Mouse (Mus musculus) embryonic facial prominence, embryonic 15.5 days (tissue): ENCODE measurements around the gene Cd40lg. TPM values are rescaled to one million over a fixed set of nuclear protein-coding genes. Genes with fewer than 3 reads are reported as not detected.

Source experiments
- ATAC-seq: fragments of 200-750 bp; cut with Nextera tagmentation; 2 replicates; pipeline ENCODE4 v1.8.0; 2017; ENCODE audit warnings: low read depth, moderate TSS enrichment; ENCODE audit not compliant: insufficient number of reproducible peaks, low FRiP score, low TSS enrichment
- H3K27ac ChIP-seq: fragments of 300-500 bp; sonication (generic); replicated peaks from 2 replicates; pipeline ENCODE4 v1.5.1; 2015; ENCODE audit warnings: mild to moderate bottlenecking, inconsistent platforms
- H3K27me3 ChIP-seq: fragments of 300-500 bp; sonication (generic); 2 replicates; pipeline ENCODE4 v1.6.1; 2015; ENCODE audit warnings: inconsistent platforms
- H3K36me3 ChIP-seq: fragments of 300-500 bp; sonication (generic); 2 replicates; pipeline ENCODE4 v1.6.1; 2015; ENCODE audit warnings: mild to moderate bottlenecking, inconsistent platforms
- H3K4me1 ChIP-seq: fragments of 300-500 bp; sonication (generic); 2 replicates; pipeline ENCODE4 v1.6.1; 2015; ENCODE audit warnings: inconsistent platforms
- H3K4me2 ChIP-seq: fragments of 300-500 bp; sonication (generic); replicated peaks from 2 replicates; pipeline ENCODE4 v1.6.1; 2015; ENCODE audit warnings: mild to moderate bottlenecking, inconsistent platforms
- H3K4me3 ChIP-seq: fragments of 300-500 bp; sonication (generic); replicated peaks from 2 replicates; pipeline ENCODE4 v1.5.1; 2015; ENCODE audit warnings: mild to moderate bottlenecking, inconsistent platforms
- H3K9ac ChIP-seq: fragments of 300-500 bp; sonication (generic); 2 replicates; pipeline ENCODE4 v1.6.1; 2015; ENCODE audit warnings: inconsistent platforms
- H3K9me3 ChIP-seq: fragments of 300-500 bp; sonication (generic); replicated peaks from 2 replicates; pipeline ENCODE4 v1.6.1; 2016; ENCODE audit warnings: inconsistent platforms
- WGBS: fragments of 180-500 bp; shearing (Covaris S2); methylation state at CpG from one replicate; pipeline ENCODE4 v1.1.7; 2015; 5-methylcytosine and 5-hydroxymethylcytosine counted together
- polyA plus RNA-seq: library from polyadenylated mRNA; unstranded; fragments of >200 nt; fragmentation: Nextera tagmentation; extraction: Ambion mirVana; gene quantifications from 2 replicates; pipeline ENCODE4 v1.2.1, GENCODE M21; 2015

Gene Cd40lg
- polyA plus RNA-seq, 1 experiment from 2014 or later = not detected

DNA sequence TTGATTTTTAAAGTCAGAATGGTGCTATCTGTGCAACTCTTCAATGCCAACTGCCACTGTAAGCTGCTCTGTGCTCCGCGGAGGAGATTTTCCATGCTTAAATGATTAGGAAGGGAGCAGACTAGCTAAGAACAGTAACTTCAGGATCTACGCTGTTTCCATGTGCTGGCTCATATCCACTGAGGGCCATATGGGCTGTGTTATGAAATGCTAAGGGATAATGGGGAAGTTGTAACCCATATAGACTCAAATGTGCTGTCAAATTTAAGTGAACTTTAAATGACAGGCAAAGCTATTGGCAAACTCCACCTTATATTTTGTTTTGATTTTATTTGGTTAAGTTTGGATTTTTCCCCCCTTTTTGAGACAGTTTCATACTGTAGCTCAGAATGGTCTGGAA is 919 bp downstream of the Cd40lg start:
- Histone ChIP-seq H3K9ac (no peak overlapping the region), H3K4me2 (no peak overlapping the region), H3K4me3 (no peak overlapping the region), H3K27me3 (no peaks in the 10 kb centered on the region; the same call in 1 of the 2 replicates), H3K27ac (no peak overlapping the region), H3K4me1 (no peaks in the 10 kb centered on the region), H3K9me3 (no peaks in the 10 kb centered on the region), H3K36me3 (no peaks in the 10 kb centered on the region)
- WGBS = 55% methylated on average over 3 of the region's 3 CpGs
- no peak for ATAC-seq

- no peak overlapping the region for H3K4me2 ChIP-seq
- no peaks in the 10 kb centered on the region for H3K36me3 ChIP-seq
- 82% methylated on average over 4 of the region's 4 CpGs for WGBS
- H3K4me1 ChIP-seq = no peaks in the 10 kb centered on the region
- no peaks in the 10 kb centered on the region for H3K9me3 ChIP-seq
- no peaks in the 10 kb centered on the region; the same call in 1 of the 2 replicates for H3K27me3 ChIP-seq
- no peak for ATAC-seq
- H3K4me3 ChIP-seq = no peak overlapping the region
- no peak overlapping the region for H3K9ac ChIP-seq
- no peak overlapping the region for H3K27ac ChIP-seq
These were observed 3.6 kb downstream of the Cd40lg start for GRCm38 (mm10) chrX:57215495-57215894.

- Histone ChIP-seq H3K36me3 (no peaks in the 10 kb centered on the region), H3K9me3 (no peaks in the 10 kb centered on the region), H3K4me1 (no peaks in the 10 kb centered on the region), H3K9ac (no peak overlapping the region), H3K27me3 (no peaks in the 10 kb centered on the region; the same call in 1 of the 2 replicates), H3K27ac (no peak overlapping the region), H3K4me3 (no peak overlapping the region), H3K4me2 (no peak overlapping the region)
- WGBS = 75% methylated on average over 5 of the region's 5 CpGs
- ATAC-seq = no peak
These were observed 4.3 kb downstream of the Cd40lg start for GRCm38 (mm10) chrX:57216271-57216670.

GRCm38 (mm10) chrX:57219563-57219962 is 7.6 kb downstream of the Cd40lg start:
- no peak overlapping the region for H3K4me3 ChIP-seq
- H3K4me2 ChIP-seq = no peak overlapping the region
- no peaks in the 10 kb centered on the region for H3K36me3 ChIP-seq
- H3K9me3 ChIP-seq = no peaks in the 10 kb centered on the region
- no peak for ATAC-seq
- 92% methylated on average over 5 of the region's 5 CpGs for WGBS
- no peak overlapping the region for H3K27ac ChIP-seq
- H3K4me1 ChIP-seq = no peaks in the 10 kb centered on the region
- H3K9ac ChIP-seq = no peak overlapping the region
- H3K27me3 ChIP-seq = no peaks in the 10 kb centered on the region

GRCm38 (mm10) chrX:57221881-57222280 is 9.9 kb downstream of the Cd40lg start:
- Histone ChIP-seq H3K4me1 (no peaks in the 10 kb centered on the region), H3K27ac (no peak overlapping the region), H3K9me3 (no peaks in the 10 kb centered on the region), H3K9ac (no peak overlapping the region), H3K4me3 (no peak overlapping the region), H3K27me3 (no peaks in the 10 kb centered on the region), H3K4me2 (no peak overlapping the region), H3K36me3 (no peaks in the 10 kb centered on the region)
- WGBS = 83% methylated on average over 3 of the region's 3 CpGs
- ATAC-seq = no peak

- no peaks in the 10 kb centered on the region for H3K27me3 ChIP-seq
- H3K4me2 ChIP-seq = no peak overlapping the region
- H3K4me1 ChIP-seq = no peaks in the 10 kb centered on the region
- no peaks in the 10 kb centered on the region for H3K9me3 ChIP-seq
- H3K36me3 ChIP-seq = no peaks in the 10 kb centered on the region
- 74% methylated on average over 10 of the region's 10 CpGs for WGBS
- no peak overlapping the region for H3K4me3 ChIP-seq
- no peak overlapping the region for H3K9ac ChIP-seq
- no peak for ATAC-seq
- H3K27ac ChIP-seq = no peak overlapping the region
These were observed 11.4 kb downstream of the Cd40lg start for GRCm38 (mm10) chrX:57223301-57223700.

GRCm38 (mm10) chrX:57228178-57228577 is 16.2 kb downstream of the Cd40lg start:
- ATAC-seq = no peak
- H3K4me2 ChIP-seq = no peak overlapping the region
- H3K4me3 ChIP-seq = no peak overlapping the region
- no peaks in the 10 kb centered on the region for H3K27me3 ChIP-seq
- no peaks in the 10 kb centered on the region for H3K36me3 ChIP-seq
- H3K27ac ChIP-seq = no peak overlapping the region
- no peak overlapping the region for H3K9ac ChIP-seq
- no peaks in the 10 kb centered on the region for H3K4me1 ChIP-seq
- no peaks in the 10 kb centered on the region for H3K9me3 ChIP-seq
- WGBS = 56% methylated on average over 2 of the region's 2 CpGs

GRCm38 (mm10) chrX:57233596-57233995 is 21.7 kb downstream of the Cd40lg start:
- Histone ChIP-seq H3K9ac (no peak overlapping the region), H3K36me3 (no peaks in the 10 kb centered on the region), H3K9me3 (no peaks in the 10 kb centered on the region), H3K27ac (no peak overlapping the region), H3K4me1 (no peaks in the 10 kb centered on the region), H3K4me3 (no peak overlapping the region), H3K27me3 (no peaks in the 10 kb centered on the region), H3K4me2 (no peak overlapping the region)
- ATAC-seq = no peak
- 60% methylated on average over 2 of the region's 2 CpGs for WGBS

- H3K9ac ChIP-seq = no peak overlapping the region
- WGBS = 63% methylated on average over 4 of the region's 4 CpGs
- no peak for ATAC-seq
These were observed 24.0 kb downstream of the Cd40lg start for GRCm38 (mm10) chrX:57235982-57236381.

GRCm38 (mm10) chrX:57238572-57238971 is 26.6 kb downstream of the Cd40lg start:
- WGBS = 52% methylated on average over 3 of the region's 3 CpGs

More at GRCm38 (mm10) chrX:57235982-57236381, 24.0 kb downstream of the Cd40lg start:
- no peak overlapping the region for H3K4me3 ChIP-seq
- H3K9me3 ChIP-seq = no peaks in the 10 kb centered on the region
- no peaks in the 10 kb centered on the region for H3K4me1 ChIP-seq
- no peaks in the 10 kb centered on the region for H3K36me3 ChIP-seq
- no peak overlapping the region for H3K27ac ChIP-seq
- no peaks in the 10 kb centered on the region for H3K27me3 ChIP-seq
- no peak overlapping the region for H3K4me2 ChIP-seq

GRCm38 (mm10) chrX:57253329-57254055 is 41.5 kb downstream of the Cd40lg start:
- WGBS = 66% methylated on average over 7 of the region's 7 CpGs
- H3K9me3 ChIP-seq = no peaks in the 10 kb centered on the region

More at GRCm38 (mm10) chrX:57238572-57238971, 26.6 kb downstream of the Cd40lg start:
- no peaks in the 10 kb centered on the region for H3K27me3 ChIP-seq
- ATAC-seq = no peak
- no peak overlapping the region for H3K9ac ChIP-seq
- H3K4me2 ChIP-seq = no peak overlapping the region
- no peaks in the 10 kb centered on the region for H3K9me3 ChIP-seq
- no peak overlapping the region for H3K4me3 ChIP-seq
- H3K36me3 ChIP-seq = no peaks in the 10 kb centered on the region
- H3K27ac ChIP-seq = no peak overlapping the region
- no peaks in the 10 kb centered on the region for H3K4me1 ChIP-seq

GRCm38 (mm10) chrX:57260744-57261143 is 48.8 kb downstream of the Cd40lg start:
- Histone ChIP-seq H3K4me3 (no peak overlapping the region), H3K27ac (no peak overlapping the region), H3K9ac (no peak overlapping the region), H3K9me3 (no peaks in the 10 kb centered on the region), H3K4me2 (no peak overlapping the region), H3K4me1 (no peaks in the 10 kb centered on the region), H3K27me3 (no peaks in the 10 kb centered on the region), H3K36me3 (no peaks in the 10 kb centered on the region)
- 54% methylated on average over 2 of the region's 2 CpGs for WGBS
- ATAC-seq = no peak

More at GRCm38 (mm10) chrX:57253329-57254055, 41.5 kb downstream of the Cd40lg start:
- no peaks in the 10 kb centered on the region for H3K27me3 ChIP-seq
- no peak overlapping the region for H3K9ac ChIP-seq
- H3K4me3 ChIP-seq = no peak overlapping the region
- no peaks in the 10 kb centered on the region for H3K36me3 ChIP-seq
- no peak for ATAC-seq
- no peak overlapping the region for H3K4me2 ChIP-seq
- H3K27ac ChIP-seq = no peak overlapping the region
- H3K4me1 ChIP-seq = no peaks in the 10 kb centered on the region
